Mouse (Mus musculus) testis, adult 2 months (tissue): Measurements from ENCODE around the gene Serac1.

Experiments
- CTCF ChIP-seq: fragments of 200-500 bp; IDR thresholded peaks from 2 replicates; pipeline ENCODE4 v1.5.1; 2012; ENCODE audit warnings: low read depth, mild to moderate bottlenecking, inconsistent platforms, low read length, moderate library complexity; ENCODE audit not compliant: control insufficient read depth, insufficient read depth, insufficient replicate concordance
- POLR2A ChIP-seq: fragments of 200-500 bp; IDR thresholded peaks from 2 replicates; pipeline ENCODE4 v1.6.1; 2012; ENCODE audit warnings: low read depth, mild to moderate bottlenecking, inconsistent platforms, low read length, moderate library complexity; ENCODE audit not compliant: control insufficient read depth

DNA sequence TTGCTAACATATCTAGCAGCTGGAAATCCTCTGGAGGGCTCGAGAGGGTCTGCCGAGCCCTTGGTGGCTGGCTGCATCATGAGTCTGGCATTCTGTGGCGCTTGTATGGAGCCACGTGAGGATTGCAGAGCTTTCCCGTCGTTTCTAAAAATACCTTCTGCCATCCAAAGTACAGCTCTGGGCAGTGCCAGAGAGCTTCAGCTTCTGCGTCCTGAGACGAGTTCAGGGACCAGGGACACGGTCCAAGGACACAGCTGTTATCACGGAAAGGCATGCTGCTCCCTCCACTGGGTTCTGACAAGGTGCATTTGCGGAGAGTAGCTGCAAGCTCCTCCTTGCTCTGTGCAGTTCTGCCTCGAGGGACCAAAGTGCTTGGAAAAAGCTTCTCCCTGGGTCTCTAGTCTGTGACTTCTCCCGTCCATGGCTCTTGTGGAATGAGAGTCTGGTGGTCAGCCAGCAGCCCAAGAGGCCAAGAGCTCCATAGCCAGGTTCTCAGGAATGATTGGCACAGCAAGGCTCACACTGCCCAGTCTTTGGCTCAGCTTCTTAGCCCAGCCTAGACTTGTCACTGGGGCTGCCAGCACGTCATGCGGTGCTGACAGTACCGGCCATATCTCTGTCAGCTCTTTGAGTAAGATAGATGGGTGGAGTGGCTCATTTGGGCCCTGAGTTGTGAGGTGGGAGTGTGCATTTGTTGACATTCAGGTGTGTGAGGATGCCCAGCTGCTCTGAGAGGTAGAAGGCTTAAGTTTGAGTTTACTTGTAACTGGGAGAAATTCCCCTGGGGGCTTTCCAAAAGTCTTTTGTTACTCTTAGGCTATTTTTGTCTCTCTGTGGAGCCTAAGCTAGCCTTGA is 81.9 kb downstream of the Serac1 start:
- TF ChIP-seq CTCF (no peak), POLR2A (no peak)
